Mouse (Mus musculus) ovary, adult 2 months (tissue): ENCODE data around the gene Olfr789. TPM values are rescaled to one million over a fixed set of nuclear protein-coding genes. Genes with fewer than 3 reads are reported as not detected.

Source experiments
- polyA plus RNA-seq: library from polyadenylated mRNA; depleted of rRNA; stranded (reverse); fragments of >200 nt; gene quantifications from 2 replicates; pipeline ENCODE4 v1.2.3, GENCODE M21; 2012; rRNA removed

The Olfr789 gene
- polyA plus RNA-seq: not detected in 2 replicates

DNA sequence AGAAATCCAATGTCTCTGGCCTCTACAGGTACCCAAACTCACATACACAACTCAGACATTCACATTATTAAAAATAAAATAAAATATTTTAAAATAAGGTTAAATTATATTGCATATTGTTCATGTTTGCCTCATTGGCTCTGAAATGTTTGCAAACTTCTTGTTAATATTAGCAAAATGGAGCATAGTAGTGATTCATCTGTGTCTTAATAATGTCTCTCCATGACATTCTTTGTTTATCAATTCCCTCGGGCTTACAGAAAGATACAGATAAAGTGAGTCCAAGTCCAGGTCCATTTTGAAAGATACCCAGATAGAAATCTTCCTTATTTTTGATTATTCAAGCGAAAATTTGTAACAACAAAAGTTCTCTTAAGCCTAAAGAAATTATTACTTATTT lies at the start of gene Olfr789:
Gene Olfr789, plus strand, starts transcription at position 301 of the 400 bp plus-strand sequence.

DNA sequence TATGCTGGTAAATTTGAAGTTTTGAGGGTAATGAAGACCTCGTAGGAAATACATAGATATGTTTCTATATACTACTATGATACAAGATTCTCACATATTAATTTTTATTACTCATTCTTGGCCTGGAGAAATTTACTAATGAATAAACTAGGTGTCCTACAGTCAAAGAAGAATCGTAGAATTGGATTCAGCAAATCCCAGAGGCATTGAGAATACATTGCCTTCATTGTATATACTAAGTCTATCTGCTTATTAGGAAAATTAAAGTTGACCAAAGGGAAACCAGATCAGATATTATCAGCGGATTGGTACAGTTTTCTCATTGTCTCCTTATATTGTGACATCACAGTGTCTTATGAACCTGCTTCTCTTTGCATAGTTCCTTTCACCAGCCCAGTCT lies 23.0 kb upstream of the Olfr789 start, which contains the start of gene Olfr787:
Gene Olfr787, plus strand, starts transcription at position 301 of the 400 bp plus-strand sequence.

DNA sequence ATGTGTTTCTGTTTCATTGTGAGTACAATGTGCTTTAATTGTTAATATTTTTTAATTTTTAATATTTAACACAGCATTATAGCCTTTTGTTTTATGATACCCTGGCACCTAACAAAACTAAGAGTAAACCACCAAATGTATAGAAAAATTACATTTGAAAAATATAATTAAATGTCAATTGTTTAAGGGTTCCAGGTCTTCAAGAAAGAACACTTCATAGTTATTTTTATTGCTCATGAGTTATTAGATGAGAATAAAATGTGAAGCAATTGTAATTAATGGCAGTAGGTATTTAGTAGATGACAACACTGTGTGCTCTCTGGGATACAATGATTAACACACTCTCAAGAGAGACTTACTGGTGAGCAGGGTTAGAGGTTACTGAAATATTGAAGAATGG lies 13.9 kb upstream of the Olfr789 start, which contains the start of gene Olfr788:
Gene Olfr788, plus strand, starts transcription at position 301 of the 400 bp plus-strand sequence.

DNA sequence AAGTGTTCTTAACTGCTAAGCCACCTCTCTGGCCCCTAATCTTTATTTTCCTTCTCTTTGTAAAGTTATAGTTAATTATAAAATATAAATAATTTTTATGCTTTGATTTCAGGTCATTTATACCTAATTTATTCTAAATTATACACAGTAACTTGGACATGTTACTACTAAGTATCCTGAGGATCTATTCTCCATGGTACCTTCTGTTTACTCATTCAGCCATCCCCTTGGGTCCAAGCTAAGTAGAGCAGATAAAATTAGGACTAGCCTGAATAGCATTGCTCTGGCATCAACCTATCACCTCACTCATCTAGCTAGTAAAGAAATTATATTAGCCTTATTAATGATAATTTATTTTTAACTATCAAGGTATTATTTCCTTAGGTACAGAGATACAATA lies 13.6 kb downstream of the Olfr789 start, which contains the start of gene Olfr790:
Gene Olfr790, plus strand, starts transcription at position 301 of the 400 bp plus-strand sequence.

DNA sequence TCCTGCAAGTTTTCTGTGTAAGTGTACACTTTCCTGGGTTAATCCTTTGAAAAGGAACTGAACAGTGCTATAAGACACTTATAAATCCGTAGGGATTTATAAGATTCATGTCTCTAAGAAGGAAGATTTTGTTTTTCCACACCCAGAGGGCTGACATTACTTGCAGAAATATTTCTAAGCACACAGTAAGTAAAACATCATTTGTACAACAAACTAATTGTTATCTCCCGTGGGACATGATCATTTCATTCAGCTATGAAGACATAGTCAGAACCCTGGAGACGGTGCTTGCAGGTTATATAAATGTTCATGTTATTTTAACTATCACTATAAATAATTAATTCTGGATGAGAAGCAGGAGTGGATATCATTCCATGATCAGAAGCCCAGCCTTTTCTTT lies 36.9 kb downstream of the Olfr789 start, which contains the start of gene Olfr791:
Gene Olfr791, plus strand, starts transcription at position 301 of the 400 bp plus-strand sequence.

DNA sequence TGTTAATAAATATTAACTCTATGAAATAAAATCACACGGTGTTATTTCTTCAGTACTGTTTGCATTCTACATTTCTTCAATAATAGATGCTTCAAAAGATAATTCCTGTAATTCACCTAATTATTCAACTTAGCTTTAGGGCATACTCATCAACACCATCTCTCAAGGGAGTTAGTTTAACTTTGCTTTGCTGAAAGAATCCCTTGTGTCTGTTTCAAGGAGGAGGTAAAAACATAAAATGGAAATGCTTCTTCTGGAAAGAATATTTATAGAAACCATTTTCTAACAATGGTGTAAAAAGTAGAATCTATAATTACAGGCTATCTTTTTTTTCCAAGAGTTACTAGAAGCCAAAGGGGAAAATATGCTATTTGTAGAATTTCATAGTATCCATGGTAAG lies 54.3 kb downstream of the Olfr789 start, which contains the start of gene Olfr792:
Gene Olfr792, plus strand, starts transcription at position 301 of the 400 bp plus-strand sequence.

Other genes starting within 250 kb of the Olfr789 start
- gene Olfr774, start 248.5 kb upstream of the Olfr789 start, polyA plus RNA-seq: not detected in 2 replicates
- not detected in 2 replicates for gene Olfr775, start 236.3 kb upstream of the Olfr789 start, polyA plus RNA-seq
- gene Olfr776, start 225.6 kb upstream of the Olfr789 start, polyA plus RNA-seq: not detected in 2 replicates
- not detected in 2 replicates for gene Olfr777, start 213.3 kb upstream of the Olfr789 start, polyA plus RNA-seq
- gene Olfr780, start 166.6 kb upstream of the Olfr789 start, polyA plus RNA-seq: not detected in 2 replicates
- not detected in 2 replicates for gene Olfr781, start 155.9 kb upstream of the Olfr789 start, polyA plus RNA-seq
- gene Olfr782, start 135.9 kb upstream of the Olfr789 start, polyA plus RNA-seq: not detected in 2 replicates
- 0.05 TPM in 1 of 2 replicates, not detected in the other for gene Olfr784, start 100.7 kb upstream of the Olfr789 start, polyA plus RNA-seq
- gene Olfr785, start 79.3 kb upstream of the Olfr789 start, polyA plus RNA-seq: not detected in 2 replicates
- not detected in 2 replicates for gene Olfr786, start 57.4 kb upstream of the Olfr789 start, polyA plus RNA-seq
- not detected in 2 replicates for gene Olfr787, start 22.9 kb upstream of the Olfr789 start, polyA plus RNA-seq
- gene Olfr788, start 13.8 kb upstream of the Olfr789 start, polyA plus RNA-seq: not detected in 2 replicates
- gene Olfr790, start 13.7 kb downstream of the Olfr789 start, polyA plus RNA-seq: not detected in 2 replicates
- not detected in 2 replicates for gene Olfr791, start 37.0 kb downstream of the Olfr789 start, polyA plus RNA-seq
- not detected in 2 replicates for gene Olfr792, start 54.4 kb downstream of the Olfr789 start, polyA plus RNA-seq
- not detected in 2 replicates for gene Olfr794, start 82.9 kb downstream of the Olfr789 start, polyA plus RNA-seq
- gene Olfr796, start 127.8 kb downstream of the Olfr789 start, polyA plus RNA-seq: not detected in 2 replicates
- gene Olfr798, start 143.2 kb downstream of the Olfr789 start, polyA plus RNA-seq: not detected in 2 replicates
- not detected in 2 replicates for gene Olfr799, start 152.7 kb downstream of the Olfr789 start, polyA plus RNA-seq
- gene Olfr800, start 172.9 kb downstream of the Olfr789 start, polyA plus RNA-seq: not detected in 2 replicates
- gene Olfr801, start 189.1 kb downstream of the Olfr789 start, polyA plus RNA-seq: not detected in 2 replicates
- gene Olfr802, start 203.4 kb downstream of the Olfr789 start, polyA plus RNA-seq: not detected in 2 replicates
- gene Olfr803, start 209.5 kb downstream of the Olfr789 start, polyA plus RNA-seq: not detected in 2 replicates
- gene Olfr804, start 218.5 kb downstream of the Olfr789 start, polyA plus RNA-seq: not detected in 2 replicates
- not detected in 2 replicates for gene Olfr805, start 244.6 kb downstream of the Olfr789 start, polyA plus RNA-seq